Mouse (Mus musculus) small intestine, adult 2 months (tissue): ENCODE results near the gene Dmc1.

Experiments
- CTCF ChIP-seq: fragments of 200-500 bp; IDR thresholded peaks from 2 replicates; pipeline ENCODE4 v1.5.1; 2012; ENCODE audit warnings: low read depth, mild to moderate bottlenecking, control low read depth, inconsistent platforms, low read length, moderate library complexity, mixed read lengths; ENCODE audit not compliant: insufficient replicate concordance, insufficient read length; ENCODE audit errors: extremely low read depth
- POLR2A ChIP-seq: fragments of 200-500 bp; IDR thresholded peaks from 2 replicates; pipeline ENCODE4 v1.6.1; 2012; ENCODE audit warnings: low read depth, mild to moderate bottlenecking, control low read depth, inconsistent platforms, low read length, moderate library complexity

DNA sequence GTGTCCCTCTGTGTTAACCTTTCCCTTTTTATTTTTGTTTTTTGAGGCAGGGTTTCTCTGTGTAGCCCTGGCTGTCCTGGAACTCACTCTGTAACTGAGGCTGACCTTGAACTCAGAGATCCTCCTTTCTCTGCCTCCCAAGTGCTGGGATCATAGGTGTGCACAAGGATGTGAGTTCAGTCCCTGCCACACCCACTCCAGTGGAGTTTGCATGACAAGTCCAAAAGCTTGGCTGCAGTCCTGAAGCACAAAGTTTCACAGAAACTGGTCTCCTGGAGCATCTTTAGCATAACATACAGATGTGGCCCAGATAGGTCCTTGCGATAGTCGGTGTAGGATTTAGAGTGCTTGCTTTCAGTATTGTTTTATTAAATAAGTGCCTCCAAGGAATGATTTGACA, 4.3 kb upstream of the Dmc1 start:
- no peak for TF ChIP-seq CTCF
- no peak for TF ChIP-seq POLR2A
